Mouse (Mus musculus) gonadal fat pad, adult 2 months (tissue): Measurements from ENCODE around the gene Mtnr1b. TPM values are rescaled to one million over a fixed set of nuclear protein-coding genes. Genes with fewer than 3 reads are reported as not detected.

ENCODE experiments used
- DNase-seq: peaks from one replicate; pipeline ENCODE4 v3.0.0-alpha.2; 2012; ENCODE audit warnings: low read depth
- polyA plus RNA-seq: library from polyadenylated mRNA; depleted of rRNA; stranded (reverse); fragments of >200 nt; gene quantifications from 2 replicates; pipeline ENCODE4 v1.2.3, GENCODE M21; 2012; rRNA removed

Mtnr1b gene
- polyA plus RNA-seq, 1 experiment, result not detected

DNA sequence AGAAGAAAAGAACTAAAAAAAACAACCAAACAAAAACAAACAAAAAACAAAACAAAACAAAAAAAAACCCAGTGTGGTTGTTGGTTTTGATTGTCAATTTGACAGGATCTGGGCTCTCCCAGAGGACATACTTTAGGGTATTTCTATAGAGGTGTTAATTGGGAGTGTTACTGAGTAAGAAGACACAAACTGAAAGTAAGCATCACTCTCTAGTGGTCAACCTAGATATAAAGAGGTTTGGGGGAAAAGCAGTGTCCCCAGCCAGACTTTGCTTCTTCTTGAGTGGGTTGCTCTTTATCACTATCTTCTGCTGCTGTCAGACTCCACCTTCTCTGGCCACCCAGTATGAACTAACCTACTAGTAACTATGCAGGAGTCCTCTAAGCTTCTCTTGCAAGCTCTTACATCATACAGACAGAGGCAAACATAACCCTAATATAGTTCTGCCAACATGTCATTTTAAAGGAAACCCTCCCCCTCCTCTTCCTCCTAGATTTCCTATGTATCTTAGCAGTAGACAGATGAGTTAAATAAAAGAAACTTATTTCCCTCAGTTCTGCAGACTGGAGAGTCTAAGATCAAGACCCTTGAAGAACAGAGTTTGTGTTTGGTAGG lies 71.8 kb downstream of the Mtnr1b start:
- no peak for DNase-seq

- DNase-seq, result no peak
Observed at GRCm38 (mm10) chr9:15800402-15800801, 74.0 kb downstream of the Mtnr1b start.

DNA sequence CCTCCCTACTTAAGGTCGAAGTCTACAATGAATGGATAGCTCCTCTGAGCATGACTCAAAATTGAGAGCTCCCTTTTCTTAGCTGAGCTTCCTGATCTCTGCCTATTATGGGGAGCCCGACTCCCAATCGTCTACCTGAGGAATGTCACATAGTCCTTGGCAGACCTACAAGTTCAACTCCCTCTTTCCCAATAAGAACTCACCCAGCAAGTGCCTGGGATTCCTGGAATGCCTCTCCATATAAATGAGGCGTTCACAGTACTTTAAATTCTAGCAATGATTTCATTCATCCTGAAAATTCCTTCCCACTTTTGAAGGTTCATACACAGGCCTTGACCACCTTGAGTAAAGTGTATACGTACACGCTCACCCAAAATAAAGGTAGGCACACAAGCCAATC lies 79.9 kb downstream of the Mtnr1b start:
- DNase-seq, result no peak

GRCm38 (mm10) chr9:15792076-15792475 lies 82.3 kb downstream of the Mtnr1b start:
- no peak for DNase-seq

DNA sequence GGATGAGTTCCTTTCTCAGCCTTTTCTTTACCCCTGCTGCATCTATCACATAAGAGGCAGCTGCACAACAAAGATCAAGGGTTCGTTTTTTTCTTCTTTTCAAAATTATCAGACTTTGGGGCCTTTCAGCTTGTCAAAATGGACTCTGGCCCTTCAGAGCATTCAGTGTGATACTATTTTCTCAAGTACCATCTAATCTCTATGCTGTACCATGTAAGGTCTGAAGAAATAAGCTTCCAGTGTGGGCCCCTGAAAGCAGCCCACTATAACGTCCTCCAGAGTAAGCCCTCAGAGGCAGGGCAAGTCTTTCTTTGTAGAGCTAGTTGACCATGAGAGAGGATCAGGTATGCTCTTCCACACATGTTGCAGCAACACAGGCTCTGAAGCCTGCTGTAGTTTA lies 87.7 kb downstream of the Mtnr1b start:
- DNase-seq, result no peak

GRCm38 (mm10) chr9:15786192-15786591 lies 88.2 kb downstream of the Mtnr1b start:
- no peak for DNase-seq

DNA sequence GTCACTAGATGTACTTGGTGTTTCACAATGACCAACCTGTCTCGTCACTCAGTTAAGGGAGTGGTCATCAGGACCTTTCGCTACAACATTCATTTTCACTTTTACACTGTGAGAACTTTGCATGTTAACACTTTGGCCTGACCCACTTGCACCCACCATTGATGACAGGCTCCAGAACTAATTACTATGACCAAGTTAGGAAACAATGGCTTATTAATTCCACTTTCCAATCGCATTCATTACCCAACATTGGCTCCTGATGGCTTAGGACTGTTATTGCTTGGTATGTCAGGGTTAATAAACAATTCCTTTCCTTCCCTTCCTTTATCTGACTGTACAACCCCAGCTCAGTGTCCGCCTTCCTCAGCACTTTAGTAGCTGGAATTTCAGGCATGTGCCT lies 92.4 kb downstream of the Mtnr1b start:
- no peak for DNase-seq

DNA sequence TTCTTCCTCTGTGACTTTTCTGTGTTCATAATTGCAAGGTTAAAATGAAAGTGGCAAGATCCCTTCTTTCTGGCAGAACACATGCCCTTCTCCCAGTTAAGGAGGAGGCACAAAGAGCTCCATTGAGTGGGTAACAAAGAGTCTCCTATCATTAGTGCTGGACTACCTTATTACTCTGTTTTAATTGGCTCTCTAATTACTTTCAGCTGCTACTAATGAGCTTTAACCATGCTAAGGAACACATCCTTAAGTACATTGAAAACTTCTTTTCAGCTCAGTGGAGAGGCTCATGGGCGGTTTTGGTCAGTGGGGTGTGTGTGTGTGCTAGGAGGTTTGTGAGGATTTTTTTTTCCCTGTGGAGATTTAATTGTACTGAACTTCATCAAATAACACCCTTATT lies 99.4 kb downstream of the Mtnr1b start:
- DNase-seq, result no peak

Other genes with a start within 250 kb of the Mtnr1b start
- gene Deup1, start 246.6 kb downstream of the Mtnr1b start, polyA plus RNA-seq, result 0.30 and 0.57 TPM in 2 replicates
- gene Slc36a4, start 164.8 kb downstream of the Mtnr1b start, polyA plus RNA-seq, result 7.0 and 7.7 TPM in 2 replicates